Mouse (Mus musculus) urinary bladder, postnatal 25 days (tissue): Measurements from ENCODE around the gene Rasal3.

Experiments used
- DNase-seq: peaks from one replicate; pipeline ENCODE4 v3.0.0; 2022; ENCODE audit warnings: low spot score

Gene Rasal3

DNA sequence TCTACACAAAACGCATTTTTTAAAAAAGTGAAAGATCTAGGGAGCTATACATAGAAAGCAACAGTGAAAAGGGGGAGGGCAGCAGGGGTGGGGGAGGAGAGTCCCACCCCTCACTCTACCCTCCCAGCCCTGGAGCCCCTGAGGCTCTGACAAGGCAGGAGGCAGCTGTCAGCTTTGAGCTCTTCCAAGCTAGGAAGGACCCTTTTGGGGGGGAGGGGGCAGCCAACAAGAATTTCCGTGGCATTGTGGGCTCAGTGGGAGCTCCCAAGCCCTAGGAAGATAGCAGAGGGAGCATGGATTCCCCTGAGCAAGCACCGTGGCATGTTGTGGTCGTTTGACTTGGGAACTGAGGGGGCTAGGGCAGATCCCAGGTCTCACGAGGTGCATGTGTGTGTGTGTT, 49.2 kb downstream of the Rasal3 start:
- no peak for DNase-seq

GRCm38 (mm10) chr17:32353696-32354095, 49.7 kb downstream of the Rasal3 start:
- no peak for DNase-seq

DNA sequence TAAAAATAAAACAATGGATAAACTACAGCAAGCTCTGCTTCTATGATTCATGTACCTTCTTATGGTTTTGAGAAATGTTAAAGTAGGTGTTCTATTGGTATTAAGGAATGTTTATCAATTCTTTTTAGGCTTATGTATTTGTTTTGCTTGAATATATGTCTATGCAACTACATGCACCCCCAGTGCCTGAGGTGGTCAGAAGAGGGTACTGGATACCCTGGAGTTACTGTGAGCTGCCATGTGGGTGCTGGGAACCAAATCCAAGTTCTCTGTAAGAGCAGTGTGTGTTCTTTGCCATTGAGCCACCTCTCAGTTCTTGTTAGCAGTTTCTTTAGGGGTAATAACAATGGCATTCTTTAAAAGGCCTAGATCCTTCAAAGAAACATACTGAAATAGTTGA, 51.7 kb downstream of the Rasal3 start:
- no peak for DNase-seq

GRCm38 (mm10) chr17:32351269-32351668, 52.1 kb downstream of the Rasal3 start:
- DNase-seq = no peak

- peak; percentile 84 for DNase-seq
Observed at GRCm38 (mm10) chr17:32350382-32350983, 52.9 kb downstream of the Rasal3 start, which contains the start of gene Akap8l. Gene Akap8l (minus strand): TSS chr17:32350607.

- no peak for DNase-seq
Observed at GRCm38 (mm10) chr17:32349851-32350381, 53.5 kb downstream of the Rasal3 start.

GRCm38 (mm10) chr17:32349037-32349732, 54.2 kb downstream of the Rasal3 start:
- DNase-seq = no peak

GRCm38 (mm10) chr17:32348406-32348805, 55.0 kb downstream of the Rasal3 start:
- DNase-seq = no peak

DNA sequence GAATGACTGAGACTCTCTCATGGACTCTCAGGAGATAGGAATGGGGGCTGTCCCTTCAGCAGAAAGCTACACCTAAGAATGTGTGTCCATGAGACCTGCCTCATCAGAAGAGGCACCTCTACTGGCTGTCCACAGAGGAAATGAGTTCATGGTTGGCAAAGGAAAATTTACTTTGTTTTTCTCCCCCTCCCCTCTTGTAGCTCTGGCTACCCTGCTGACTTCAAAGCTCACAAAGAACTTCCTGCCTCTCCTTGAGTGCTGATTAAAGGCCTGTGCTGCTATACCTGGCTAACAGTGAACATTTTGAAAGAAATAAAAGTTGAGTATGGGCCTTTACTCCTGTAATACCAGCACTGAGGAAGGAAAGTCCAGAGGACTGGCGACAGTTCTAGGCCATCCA, 62.3 kb downstream of the Rasal3 start:
- no peak for DNase-seq
